In genomic region chr8:121964716-121965512, GRCm38 (mm10) we compare ENCODE assay signal across 12 mouse cellular contexts. TPM values are rescaled to one million over a fixed set of nuclear protein-coding genes. Genes with fewer than 3 reads are reported as not detected.
A peak's percentile ranks its signal among the peaks of the same experiment; 100 is the strongest.
DNase-seq lines count a peak whose midpoint lies in the region; ATAC-seq and TF ChIP-seq lines count a peak whose summit lies in the region.
"Had no signal": no experiment of that assay in that cellular context is flagged by ENCODE, and none has a peak within 500 bp of the region (broad histone marks: within the 10 kb centered on the region; RNA-seq: fewer than 3 reads in every experiment).

No protein-coding gene starts in this region.

- no peak for TF ChIP-seq POLR2A in lung, adult 2 months (IDR thresholded peaks at IDR 0.05; ENCODE audit: borderline replicate concordance, extremely low read depth, low read depth, low read length)

- H3K27ac ChIP-seq in lung, postnatal 0 days (ENCODE audit: low read length): no peak overlapping the region
- H3K27ac ChIP-seq in limb, embryonic 15.5 days: peak overlapping the region; percentile 72
- no peak overlapping the region for H3K27ac ChIP-seq in midbrain, embryonic 16.5 days (ENCODE audit: low read length)
- H3K27ac ChIP-seq: forebrain, embryonic 13.5 days; liver, embryonic 12.5 days had no signal

- peaks cover 5% of the 10 kb centered on the region; the same call in 1 of the 2 replicates for H3K4me1 ChIP-seq in lung, postnatal 0 days (ENCODE audit: insufficient read depth, low read depth, low read length)
- H3K4me1 ChIP-seq in lung, adult 2 months (ENCODE audit: control insufficient read depth, insufficient read depth, low read length): peaks cover 14% of the 10 kb centered on the region
- peaks cover 52% of the 10 kb centered on the region for H3K4me1 ChIP-seq in limb, embryonic 15.5 days
- peaks cover 20% of the 10 kb centered on the region for H3K4me1 ChIP-seq in midbrain, embryonic 16.5 days (ENCODE audit: control insufficient read depth, insufficient read depth, low read length)

- no peak for ATAC-seq in lung, postnatal 0 days
- no peak for ATAC-seq in limb, embryonic 15.5 days (ENCODE audit: insufficient number of reproducible peaks, low FRiP score, low TSS enrichment, low read depth)
- no peak for ATAC-seq in megakaryocyte progenitor cell, adult 5-6 weeks (replicated peaks; ENCODE audit: poor library complexity)
- no peak for ATAC-seq in midbrain, embryonic 16.5 days
- ATAC-seq: forebrain, embryonic 13.5 days; liver, embryonic 12.5 days had no signal

- TF ChIP-seq EP300 in lung, postnatal 0 days (IDR thresholded peaks at IDR 0.05): no peak

- no peak overlapping the region for H3K9ac ChIP-seq in lung, postnatal 0 days (replicated peaks; ENCODE audit: low read depth)
- no peak overlapping the region for H3K9ac ChIP-seq in limb, embryonic 15.5 days
- no peak overlapping the region for H3K9ac ChIP-seq in midbrain, embryonic 16.5 days (ENCODE audit: low read depth, low read length)
- H3K9ac ChIP-seq: forebrain, embryonic 13.5 days; liver, embryonic 12.5 days had no signal

- H3K4me2 ChIP-seq in lung, postnatal 0 days (replicated peaks; ENCODE audit: low read depth, low read length): no peak overlapping the region
- no peak overlapping the region for H3K4me2 ChIP-seq in limb, embryonic 15.5 days
- no peak overlapping the region for H3K4me2 ChIP-seq in midbrain, embryonic 16.5 days (ENCODE audit: low read length)
- H3K4me2 ChIP-seq: forebrain, embryonic 13.5 days; liver, embryonic 12.5 days had no signal

- H3K27me3 ChIP-seq in lung, postnatal 0 days (replicated peaks; ENCODE audit: insufficient read depth, low read length): no peaks in the 10 kb centered on the region
- no peaks in the 10 kb centered on the region for H3K27me3 ChIP-seq in limb, embryonic 15.5 days
- no peaks in the 10 kb centered on the region for H3K27me3 ChIP-seq in midbrain, embryonic 16.5 days (ENCODE audit: control insufficient read depth, insufficient read depth, low read depth, low read length)
- H3K27me3 ChIP-seq: forebrain, embryonic 13.5 days; liver, embryonic 12.5 days had no signal

- no peaks in the 10 kb centered on the region for H3K36me3 ChIP-seq in lung, postnatal 0 days (ENCODE audit: insufficient read depth, low read length)
- no peaks in the 10 kb centered on the region for H3K36me3 ChIP-seq in limb, embryonic 15.5 days
- no peaks in the 10 kb centered on the region for H3K36me3 ChIP-seq in midbrain, embryonic 16.5 days (ENCODE audit: control insufficient read depth, insufficient read depth, low read length)

- no peak overlapping the region for H3K4me3 ChIP-seq in lung, postnatal 0 days (ENCODE audit: low read depth, low read length)
- H3K4me3 ChIP-seq in lung, adult 2 months (replicated peaks; ENCODE audit: extremely low read depth, low read depth, low read length): no peak overlapping the region
- H3K4me3 ChIP-seq in limb, embryonic 15.5 days: no peak overlapping the region
- no peak overlapping the region for H3K4me3 ChIP-seq in midbrain, embryonic 16.5 days (ENCODE audit: low read depth, low read length)
- H3K4me3 ChIP-seq: forebrain, embryonic 13.5 days; liver, embryonic 12.5 days had no signal

- TF ChIP-seq CTCF in lung, postnatal 0 days (IDR thresholded peaks at IDR 0.05): peak; percentile 32
- TF ChIP-seq CTCF in lung, adult 2 months (IDR thresholded peaks at IDR 0.05; ENCODE audit: insufficient read depth, low read length): no peak

- DNase-seq in embryo, embryonic 10 days (ENCODE audit: low spot score): peak; percentile 60
- no peak for DNase-seq in embryo, embryonic 9.5 days (ENCODE audit: extremely low spot score)
- no peak for DNase-seq in lung, postnatal 0 days (ENCODE audit: low spot score)
- DNase-seq in lung, adult 2 months: no peak
- DNase-seq in heart, adult 18-20 months: peak; percentile 46 to 65
- DNase-seq: cerebellum, adult 11 months had no signal

- 59% methylated on average over 8 of the region's 8 CpGs for WGBS in lung, postnatal 0 days
- 52% methylated on average over 8 of the region's 8 CpGs for WGBS in lung, adult 2 months
- 57% methylated on average over 8 of the region's 8 CpGs for WGBS in limb, embryonic 15.5 days
- WGBS in midbrain, embryonic 16.5 days: 78% methylated on average over 8 of the region's 8 CpGs

- no peaks in the 10 kb centered on the region for H3K9me3 ChIP-seq in lung, postnatal 0 days (ENCODE audit: low read length)
- no peaks in the 10 kb centered on the region for H3K9me3 ChIP-seq in limb, embryonic 15.5 days
- no peaks in the 10 kb centered on the region for H3K9me3 ChIP-seq in midbrain, embryonic 16.5 days (replicated peaks; ENCODE audit: control insufficient read depth, low read length, poor library complexity, severe bottlenecking)
- H3K9me3 ChIP-seq: forebrain, embryonic 13.5 days; liver, embryonic 12.5 days had no signal

RNA-seq across cellular contexts. Expression of gene Banp, which starts 15.4 kb away (rescaled TPM):
- polyA plus RNA-seq in lung, postnatal 0 days (2015; fragmentation: Nextera tagmentation; extraction: Ambion mirVana): 17.1 and 30.7 TPM in 2 replicates
- polyA plus RNA-seq in lung, adult 2 months (2012; rRNA removed): 55.2 and 57.8 TPM in 2 replicates
- total RNA-seq in heart, adult 18-20 months (2021): 10 to 100 TPM; 30.4 to 35.6 TPM
- polyA plus RNA-seq in limb, embryonic 15.5 days (2015; fragmentation: Nextera tagmentation; extraction: Ambion mirVana): 42.3 and 44.8 TPM in 2 replicates
- total RNA-seq in megakaryocyte progenitor cell, adult 5-6 weeks (2015): 7.5 and 9.0 TPM in 2 replicates
- 21.8 and 41.2 TPM in 2 replicates for total RNA-seq in megakaryocyte progenitor cell, adult 5-6 weeks (2017)
- polyA plus RNA-seq in midbrain, embryonic 16.5 days (2015; fragmentation: Nextera tagmentation; extraction: Ambion mirVana): 54.7 and 55.7 TPM in 2 replicates

RNA-seq across cellular contexts. Expression of gene Car5a, which starts 20.2 kb away (rescaled TPM):
- 0.37 and 0.61 TPM in 2 replicates for polyA plus RNA-seq in lung, postnatal 0 days (2015; fragmentation: Nextera tagmentation; extraction: Ambion mirVana)
- polyA plus RNA-seq in lung, adult 2 months (2012; rRNA removed): 0.18 and 0.26 TPM in 2 replicates
- total RNA-seq in heart, adult 18-20 months (2021): not detected
- polyA plus RNA-seq in limb, embryonic 15.5 days (2015; fragmentation: Nextera tagmentation; extraction: Ambion mirVana): 0.17 TPM in 1 of 2 replicates, not detected in the other
- not detected in 2 replicates for total RNA-seq in megakaryocyte progenitor cell, adult 5-6 weeks (2015)
- total RNA-seq in megakaryocyte progenitor cell, adult 5-6 weeks (2017): not detected in 2 replicates
- polyA plus RNA-seq in midbrain, embryonic 16.5 days (2015; fragmentation: Nextera tagmentation; extraction: Ambion mirVana): 0.55 and 0.60 TPM in 2 replicates
- polyA plus RNA-seq: forebrain, embryonic 13.5 days; kidney, embryonic 14.5 days had no signal

RNA-seq across cellular contexts. Expression of gene Slc7a5, which starts 57.4 kb away (rescaled TPM):
- 4.3 and 7.5 TPM in 2 replicates for polyA plus RNA-seq in lung, postnatal 0 days (2015; fragmentation: Nextera tagmentation; extraction: Ambion mirVana)
- 11.4 and 12.1 TPM in 2 replicates for polyA plus RNA-seq in lung, adult 2 months (2012; rRNA removed)
- 1 to 10 TPM; 4.1 to 4.8 TPM for total RNA-seq in heart, adult 18-20 months (2021)
- 24.5 and 27.4 TPM in 2 replicates for polyA plus RNA-seq in limb, embryonic 15.5 days (2015; fragmentation: Nextera tagmentation; extraction: Ambion mirVana)
- total RNA-seq in megakaryocyte progenitor cell, adult 5-6 weeks (2015): 46.4 and 57.5 TPM in 2 replicates
- total RNA-seq in megakaryocyte progenitor cell, adult 5-6 weeks (2017): 25.8 and 31.7 TPM in 2 replicates
- polyA plus RNA-seq in midbrain, embryonic 16.5 days (2015; fragmentation: Nextera tagmentation; extraction: Ambion mirVana): 48.9 and 50.8 TPM in 2 replicates

Comparison
In these comparisons a context has a peak if more than half of its experiments do, and no peak if none do; other contexts are left out.
1. DNase-seq: peak in embryo, embryonic 10 days (single experiment) and heart, adult 18-20 months (2 of 2); none in embryo, embryonic 9.5 days (single experiment), lung, postnatal 0 days (single experiment) and lung, adult 2 months (single experiment).